Mouse (Mus musculus): ENCODE results near the gene Cers5.
A peak's percentile ranks its signal among the peaks of the same experiment; 100 is the strongest.
"Not testable (repeated sequence)": the region's sequence is repeated elsewhere in the genome, so short reads cannot be mapped to it uniquely, and the experiment has no call there.

Gene Cers5

DNA sequence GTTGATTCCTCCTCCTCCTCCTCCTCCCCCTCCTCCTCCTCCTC lies at the start of gene Cers5:
Gene Cers5, minus strand, starts transcription at position 5 of the 44 bp plus-strand sequence.
- not testable (repeated sequence) for DNase-seq (ENCODE audit: low spot score in 2 of 2)

DNA sequence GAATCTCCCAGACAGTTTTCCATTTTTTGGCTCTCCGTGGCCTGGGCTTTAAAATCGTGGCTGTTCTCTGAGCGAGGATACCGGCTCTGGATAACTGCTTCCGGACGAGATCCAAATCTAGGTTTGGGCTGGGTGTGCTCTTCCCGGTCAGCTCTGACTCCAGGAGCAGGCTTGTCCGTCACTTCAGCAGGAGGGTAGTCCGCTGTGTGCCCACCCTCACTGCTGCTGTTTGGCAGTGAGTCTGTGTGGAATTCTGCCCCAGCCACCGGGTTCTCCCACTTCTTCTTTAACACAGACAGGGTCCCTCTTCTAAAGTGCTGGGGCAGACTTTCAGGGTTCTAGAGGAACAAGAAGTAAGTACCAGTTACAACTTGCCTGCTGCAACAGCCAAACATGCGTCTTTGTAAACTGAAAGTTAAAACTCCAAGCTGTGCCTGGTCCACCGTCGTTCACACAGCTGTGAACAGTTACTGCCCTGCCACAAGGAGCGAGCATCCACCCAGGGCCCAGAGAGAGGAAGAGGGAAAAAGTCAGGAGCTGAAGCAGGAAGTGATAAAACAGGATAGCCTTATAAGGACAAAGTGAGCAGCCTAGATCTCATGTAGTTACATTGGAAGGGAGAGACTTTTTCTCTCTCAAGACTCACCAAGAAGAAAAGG lies 47.1 kb upstream of the Cers5 start:
- peak; percentile 80 to 84 for DNase-seq (ENCODE audit: low spot score in 2 of 2)

DNA sequence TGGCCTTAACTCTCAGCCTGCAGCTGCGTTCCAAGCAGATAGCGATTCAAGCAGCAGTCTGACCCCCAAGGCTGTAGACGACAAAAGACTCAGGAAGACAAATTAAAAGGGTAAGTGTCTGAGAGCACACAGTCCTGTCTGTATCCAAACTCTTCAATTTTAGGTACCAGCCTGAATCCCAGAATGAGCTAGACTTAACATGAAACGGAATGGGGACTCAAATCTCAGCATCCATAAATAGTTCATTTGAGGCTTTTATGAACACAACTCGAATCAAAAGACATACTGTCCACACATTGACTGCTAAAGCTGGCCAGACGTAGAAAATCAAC lies 46.4 kb upstream of the Cers5 start:
- no peak for DNase-seq (ENCODE audit: low spot score in 2 of 2)

DNA sequence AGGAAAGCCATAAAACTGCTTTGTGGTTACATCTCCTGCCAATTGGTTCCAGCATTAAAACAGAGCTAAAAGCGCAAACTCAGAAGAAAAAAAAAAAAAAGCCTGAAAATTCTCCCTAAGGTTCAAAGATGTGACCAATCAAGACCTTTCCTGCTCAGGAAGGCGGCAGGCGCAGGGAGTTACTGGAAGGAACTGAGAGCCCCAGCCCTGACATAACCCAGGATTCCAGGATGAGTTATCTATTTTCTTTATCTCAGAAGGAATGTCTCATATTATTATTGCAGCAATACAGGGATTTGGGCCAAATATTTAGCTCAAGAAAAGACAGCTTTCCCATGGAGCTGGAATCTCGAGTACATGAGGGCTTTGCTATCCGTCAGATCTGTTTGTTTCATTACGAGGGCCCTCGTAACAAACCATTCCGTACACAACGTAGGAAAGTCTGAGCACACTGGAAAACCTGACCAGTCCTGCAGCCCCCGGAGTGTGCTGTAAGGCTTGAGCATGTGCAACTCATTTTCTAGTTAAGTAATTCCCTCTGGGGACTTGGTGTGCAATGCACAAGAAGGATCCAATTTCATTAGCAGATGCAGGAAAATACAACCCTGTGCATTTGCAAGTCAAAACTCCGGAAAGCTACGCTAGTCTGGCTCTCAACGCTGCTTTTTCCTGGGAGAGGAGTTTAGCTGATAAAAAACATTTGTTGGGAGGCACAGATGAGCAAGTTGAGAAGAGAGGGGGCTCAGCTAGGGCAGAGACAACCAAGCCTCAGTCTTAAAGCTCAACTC lies 45.8 kb upstream of the Cers5 start:
- DNase-seq (ENCODE audit: low spot score in 2 of 2), result peak; percentile 79 to 88

DNA sequence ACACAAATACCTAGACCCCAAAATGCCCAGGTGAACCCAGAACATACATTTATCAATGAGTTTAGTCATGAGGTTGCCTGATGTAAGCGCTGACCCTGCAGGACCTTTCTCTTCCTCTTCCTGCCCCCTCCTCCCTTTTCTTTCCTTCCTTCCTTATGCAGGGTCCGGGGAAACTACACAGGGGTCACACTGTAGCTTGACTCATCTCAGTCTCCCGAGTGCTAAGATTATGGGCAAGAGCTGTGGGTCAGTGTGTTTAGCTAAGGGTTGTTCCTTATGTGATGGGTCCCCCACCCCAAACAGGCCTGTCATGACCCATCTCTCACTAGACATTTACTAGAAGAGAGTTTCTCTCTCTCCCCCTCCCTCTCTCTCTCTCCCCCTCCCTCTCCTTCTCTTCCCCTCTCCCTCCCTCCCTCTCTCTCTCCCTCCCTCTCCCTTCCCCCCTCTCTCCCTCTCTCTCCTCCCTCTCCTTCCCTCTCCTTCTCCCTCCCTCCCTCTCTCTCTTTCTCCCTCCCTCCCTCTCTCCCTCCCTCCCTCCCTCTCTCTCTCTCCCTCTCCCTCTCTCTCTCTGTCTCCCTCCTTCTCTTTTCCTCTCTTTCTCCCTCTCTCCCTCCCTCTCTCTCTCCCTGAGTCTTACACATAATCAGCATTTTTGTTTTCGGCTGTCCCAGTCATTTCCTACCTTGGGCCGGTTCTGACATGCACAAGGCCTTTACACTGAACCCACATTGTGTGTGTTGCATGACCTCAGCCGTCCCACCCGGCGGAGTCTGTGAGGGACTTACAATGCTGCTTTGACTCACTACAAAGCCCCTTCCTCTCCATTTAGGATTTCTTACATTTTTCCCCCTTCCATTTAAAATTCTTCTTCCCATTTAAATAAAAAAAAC lies 44.9 kb upstream of the Cers5 start:
- no peak for DNase-seq (ENCODE audit: low spot score in 2 of 2)

DNA sequence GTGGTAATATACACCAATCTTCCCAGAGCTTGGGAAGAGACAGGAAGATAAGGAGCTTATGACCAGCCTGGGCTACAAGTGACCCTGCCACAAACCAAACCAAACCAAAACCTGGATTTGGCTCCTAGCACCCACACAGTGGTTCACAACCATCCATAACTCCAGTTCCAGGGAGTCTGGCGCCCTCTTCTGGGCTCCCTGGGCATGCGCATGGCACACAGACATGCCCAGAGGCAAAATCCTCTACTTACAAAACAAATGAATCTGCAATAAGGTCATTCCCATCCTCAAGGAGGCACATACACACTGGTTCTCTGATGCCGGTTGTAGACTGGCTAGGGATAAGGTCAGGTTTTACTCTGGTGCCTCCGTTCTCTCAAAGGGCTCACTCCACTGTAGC lies 43.3 kb upstream of the Cers5 start:
- DNase-seq (ENCODE audit: low spot score in 2 of 2), result no peak

DNA sequence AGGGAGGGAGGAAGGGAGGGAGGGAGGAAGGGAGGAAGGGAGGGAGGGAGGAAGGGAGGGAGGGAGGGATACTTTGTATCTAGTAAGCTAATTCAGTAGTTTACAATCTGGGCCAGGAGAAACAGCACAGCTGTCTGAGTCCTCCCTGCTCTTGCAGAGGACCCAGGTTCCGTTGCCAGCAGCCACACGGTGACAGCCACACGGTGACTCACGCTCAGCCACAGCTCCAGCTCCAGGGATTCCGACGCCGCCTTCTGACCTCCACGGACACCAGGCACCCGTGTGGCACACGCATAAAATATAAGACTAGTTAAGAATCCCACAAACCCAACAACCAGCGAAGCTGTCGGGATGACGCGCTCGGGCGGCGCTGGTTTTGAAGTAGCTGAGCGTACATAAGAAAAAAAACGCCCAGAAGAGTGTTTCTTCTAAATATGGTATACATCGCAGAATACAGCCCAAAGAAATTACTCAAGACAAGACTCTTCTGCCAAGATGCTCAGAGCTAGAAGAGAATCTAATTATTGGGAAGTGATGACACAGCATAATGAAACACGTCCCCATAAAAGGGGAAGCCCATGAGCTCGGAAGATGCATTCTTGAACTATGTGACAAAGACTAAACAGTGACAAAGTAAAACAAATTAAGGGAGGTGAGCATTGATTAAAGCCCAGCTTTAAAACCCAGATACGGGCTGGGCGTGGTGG lies 42.0 kb upstream of the Cers5 start:
- peak; percentile 53 to 55 for DNase-seq (ENCODE audit: low spot score in 2 of 2)

DNA sequence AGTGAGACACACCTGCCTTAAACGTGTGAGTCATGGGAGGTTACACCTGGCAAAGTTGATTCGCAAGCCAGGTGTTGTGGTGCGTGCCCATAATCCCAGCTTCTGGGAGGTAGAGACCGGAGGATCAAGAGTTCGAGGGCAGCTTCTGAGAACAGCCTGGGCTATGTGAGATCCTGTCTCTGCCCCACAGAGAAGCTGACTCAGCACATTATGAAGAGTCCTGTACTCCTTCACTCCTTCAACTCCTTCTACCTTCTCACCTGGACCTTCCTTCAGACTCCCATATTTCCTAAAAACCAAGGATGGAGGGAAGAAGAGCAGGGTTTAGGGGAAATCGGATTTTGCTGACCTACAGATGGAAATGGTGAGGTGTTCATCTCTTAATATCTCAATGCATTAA lies 41.0 kb upstream of the Cers5 start:
- DNase-seq (ENCODE audit: low spot score in 2 of 2), result no peak

DNA sequence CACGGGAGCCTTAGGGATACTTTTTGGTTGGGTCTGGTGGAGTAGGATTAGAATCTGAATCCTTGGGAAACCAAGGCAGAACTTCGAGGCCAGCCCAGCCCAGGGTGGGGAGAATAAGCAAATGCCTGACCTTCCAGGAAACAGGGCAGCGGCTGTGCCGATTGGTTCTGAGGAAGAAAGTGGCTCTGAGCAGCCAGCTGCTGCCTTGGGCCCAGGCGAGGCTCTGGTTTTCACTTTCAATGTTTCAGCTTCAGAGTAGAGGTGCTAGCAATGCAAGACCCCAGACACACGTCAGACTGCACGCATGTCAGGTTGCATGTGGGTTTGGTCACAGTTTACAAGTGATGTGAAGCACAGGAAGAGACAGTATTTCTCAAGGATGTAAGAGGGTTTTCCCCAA lies 39.4 kb upstream of the Cers5 start:
- DNase-seq (ENCODE audit: low spot score in 2 of 2), result no peak

DNA sequence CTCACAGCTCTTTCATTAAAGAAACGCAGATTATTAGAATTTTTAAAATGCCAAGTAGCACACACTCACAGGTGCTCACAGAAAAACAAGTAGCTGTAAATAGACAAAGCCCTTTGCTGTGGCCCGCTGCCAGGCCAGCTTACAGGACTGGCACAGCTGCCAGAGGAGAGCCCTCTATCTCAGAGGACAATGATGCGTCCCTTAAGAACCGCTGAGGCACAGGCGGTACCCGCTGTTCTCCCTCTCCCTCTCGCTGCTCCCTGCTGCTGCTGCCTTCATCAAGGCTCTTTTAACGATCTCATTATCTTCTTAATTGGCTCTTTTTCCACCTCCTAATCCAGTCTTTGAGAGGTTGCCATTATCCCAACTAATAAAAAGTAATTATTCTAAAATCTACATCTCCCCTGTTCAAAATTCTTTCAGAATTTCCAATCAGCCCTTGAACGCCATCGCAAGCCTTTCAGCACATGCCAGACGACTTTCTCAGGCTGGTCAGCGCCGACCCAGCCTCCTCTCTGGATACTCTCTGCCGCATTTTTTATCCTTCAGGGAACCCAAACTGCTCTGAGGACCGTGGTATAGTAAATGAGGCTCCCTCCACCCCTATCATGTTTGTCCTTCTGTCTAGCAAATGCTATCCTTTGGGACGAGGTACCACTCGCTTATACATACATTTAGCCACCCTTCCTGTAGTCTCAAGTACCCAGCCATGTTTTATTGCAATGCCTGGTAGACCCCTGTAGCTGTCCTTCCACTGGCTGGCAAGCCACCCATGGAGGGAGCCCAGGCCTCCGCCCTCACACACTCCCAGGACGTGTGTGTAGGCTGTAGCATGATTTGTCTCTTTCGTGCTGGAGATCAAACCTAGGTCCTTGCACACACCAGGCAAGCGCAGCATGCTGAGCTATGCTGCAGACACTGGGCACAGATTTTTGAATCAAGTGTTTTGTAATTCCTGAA lies 35.4 kb upstream of the Cers5 start:
- peak in 1 of 2 experiments; percentile 46 for DNase-seq (ENCODE audit: low spot score in 2 of 2)

DNA sequence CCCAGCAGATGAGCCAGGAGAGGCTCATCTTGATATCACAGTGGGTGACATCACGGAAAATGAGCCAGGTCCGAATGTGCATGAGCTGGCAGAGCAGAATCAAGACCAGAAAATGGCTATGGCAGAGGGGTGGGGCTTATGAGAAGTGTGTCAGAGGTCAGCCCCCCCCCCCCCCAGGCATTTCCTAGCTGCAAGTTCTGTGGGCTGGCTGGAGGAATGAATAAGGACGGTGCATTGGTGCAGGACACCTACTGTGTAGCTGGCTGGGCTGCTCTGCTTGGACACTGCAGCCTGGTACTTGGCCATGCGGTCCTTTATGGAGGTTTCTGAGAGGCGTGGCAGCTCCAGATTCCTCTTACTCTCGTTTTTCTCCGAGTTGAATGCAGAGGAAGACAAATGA lies 33.5 kb upstream of the Cers5 start:
- DNase-seq (ENCODE audit: low spot score in 2 of 2), result no peak

DNA sequence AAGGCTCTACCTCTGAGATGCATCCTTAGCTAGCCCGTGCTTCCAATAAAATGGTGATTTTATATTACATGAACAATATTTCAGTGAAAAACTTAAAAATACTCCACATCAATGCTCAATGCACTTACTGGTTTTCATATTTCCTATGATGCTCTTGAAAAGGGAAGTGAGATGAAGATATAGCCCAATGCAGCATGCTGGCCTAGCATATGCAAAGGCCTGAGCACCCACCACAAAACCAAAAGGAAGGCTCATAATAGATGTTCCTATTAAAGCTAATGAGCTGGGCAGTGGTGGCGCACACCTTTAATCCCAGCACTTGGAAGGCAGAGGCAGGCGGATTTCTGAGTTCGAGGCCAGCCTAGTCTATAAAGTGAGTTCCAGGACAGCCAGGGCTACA lies 33.0 kb upstream of the Cers5 start:
- no peak for DNase-seq (ENCODE audit: low spot score in 2 of 2)

DNA sequence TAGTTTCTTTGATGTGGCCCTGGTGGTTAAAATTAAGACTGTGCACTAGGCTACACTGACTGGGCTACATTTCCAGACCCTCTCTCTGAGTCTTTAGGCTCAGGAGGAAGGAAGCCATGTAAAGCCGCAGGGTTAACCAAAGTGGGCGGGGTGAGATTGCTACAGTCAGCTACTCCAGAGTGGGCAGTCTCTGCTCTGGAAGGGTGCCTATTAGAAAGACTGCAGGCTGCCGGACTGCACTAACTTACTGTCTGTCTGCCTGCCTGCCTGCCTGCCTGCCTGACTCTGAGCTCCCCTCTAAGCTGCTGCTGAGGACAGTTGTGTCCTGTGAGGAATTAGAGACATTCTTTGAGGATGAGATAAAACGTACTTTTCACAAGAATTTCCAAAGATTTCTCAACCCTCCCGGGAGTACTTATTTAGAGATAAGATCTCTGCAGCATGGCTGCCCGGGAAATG lies 30.5 kb upstream of the Cers5 start:
- DNase-seq (ENCODE audit: low spot score in 2 of 2), result peak; percentile 52 to 66

DNA sequence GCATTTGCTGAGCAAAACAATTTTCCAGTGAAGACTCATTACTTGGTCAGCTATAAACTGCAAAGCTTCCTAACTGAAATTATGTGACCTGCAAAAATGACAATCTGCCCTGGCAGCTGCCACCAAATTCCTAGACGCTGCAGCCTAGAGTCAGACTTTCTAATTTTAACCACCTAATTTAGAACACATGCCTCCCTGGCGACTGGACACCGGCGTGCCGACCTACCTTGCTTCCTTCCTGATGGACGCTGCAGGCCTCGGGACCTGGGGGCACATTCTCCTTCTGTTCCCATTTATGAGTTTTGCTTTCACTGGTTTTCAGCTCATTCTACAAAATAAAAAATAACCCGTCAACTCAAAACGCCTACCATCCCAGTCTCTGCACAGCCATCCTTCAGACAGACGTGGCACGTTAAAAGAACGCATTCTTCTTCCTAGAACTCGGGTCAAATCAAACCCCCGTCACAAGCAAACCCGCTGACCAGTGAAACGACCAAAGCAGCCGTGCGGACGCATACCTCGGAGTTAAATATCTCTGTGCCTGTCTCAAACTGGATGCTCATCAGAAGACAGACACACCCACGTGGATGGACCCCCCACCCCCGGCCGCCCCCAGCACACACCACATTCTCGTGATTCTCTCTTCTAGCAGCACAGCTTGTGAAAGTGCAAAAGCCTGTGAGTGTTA lies 29.3 kb upstream of the Cers5 start:
- peak; percentile 40 to 44 for DNase-seq (ENCODE audit: low spot score in 2 of 2)

DNA sequence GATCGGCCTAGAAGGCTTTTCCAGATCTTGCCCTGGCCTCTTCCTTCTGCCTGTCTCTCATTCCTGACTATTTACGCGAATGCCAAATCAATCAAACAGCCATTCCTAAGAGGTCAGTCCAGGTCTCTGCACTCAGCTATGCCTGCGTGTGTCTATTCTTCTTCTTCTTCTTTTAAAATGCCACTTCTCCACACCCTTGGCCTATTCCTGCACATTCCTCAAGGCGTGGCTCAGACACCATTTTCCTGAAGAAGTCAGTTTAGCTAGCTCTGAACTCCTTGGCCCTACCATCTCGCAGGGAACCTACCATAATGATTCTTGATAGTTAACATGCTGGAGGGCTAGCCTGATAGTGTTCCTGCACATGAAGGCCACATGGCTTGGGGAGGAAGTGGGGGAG lies 27.0 kb upstream of the Cers5 start:
- DNase-seq (ENCODE audit: low spot score in 2 of 2), result no peak

DNA sequence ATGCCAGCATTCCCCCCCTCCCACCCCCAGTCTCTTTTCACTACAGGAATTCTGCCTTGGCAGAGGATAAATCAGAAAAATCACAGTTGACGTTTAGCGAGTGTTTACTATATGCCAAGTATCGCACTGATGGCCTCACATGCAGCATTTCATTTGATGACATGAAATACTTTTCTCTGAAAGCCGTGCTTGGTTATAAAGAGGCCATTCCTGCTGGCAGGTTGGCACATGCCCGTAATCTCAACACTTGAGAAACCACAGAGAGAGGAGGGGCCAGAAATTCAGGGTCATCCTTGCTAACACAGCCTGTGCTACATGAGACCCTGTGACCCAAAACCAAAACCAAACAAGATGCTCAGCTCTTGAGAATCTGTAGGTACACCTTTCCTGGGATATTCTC lies 25.2 kb upstream of the Cers5 start:
- no peak for DNase-seq (ENCODE audit: low spot score in 2 of 2)

DNA sequence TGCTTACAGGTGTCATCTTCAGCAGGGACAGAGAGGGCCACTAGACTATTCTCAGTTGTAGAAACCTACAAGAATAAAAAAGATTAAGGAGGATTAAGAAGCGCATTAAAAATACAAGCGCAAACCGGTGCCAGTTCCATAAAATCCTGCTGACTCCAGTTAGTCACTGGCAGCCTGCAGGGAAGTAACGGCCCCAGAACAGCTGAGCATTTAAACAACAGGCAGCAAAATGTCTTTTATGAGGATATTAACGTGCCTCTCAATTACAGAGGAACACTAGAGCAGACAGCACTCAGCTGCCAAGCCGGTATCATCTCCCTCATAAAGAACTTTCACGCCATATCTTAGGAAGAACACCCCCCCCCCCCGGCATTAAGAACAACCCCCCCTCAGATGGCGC lies 24.1 kb upstream of the Cers5 start:
- DNase-seq (ENCODE audit: low spot score in 2 of 2), result no peak

DNA sequence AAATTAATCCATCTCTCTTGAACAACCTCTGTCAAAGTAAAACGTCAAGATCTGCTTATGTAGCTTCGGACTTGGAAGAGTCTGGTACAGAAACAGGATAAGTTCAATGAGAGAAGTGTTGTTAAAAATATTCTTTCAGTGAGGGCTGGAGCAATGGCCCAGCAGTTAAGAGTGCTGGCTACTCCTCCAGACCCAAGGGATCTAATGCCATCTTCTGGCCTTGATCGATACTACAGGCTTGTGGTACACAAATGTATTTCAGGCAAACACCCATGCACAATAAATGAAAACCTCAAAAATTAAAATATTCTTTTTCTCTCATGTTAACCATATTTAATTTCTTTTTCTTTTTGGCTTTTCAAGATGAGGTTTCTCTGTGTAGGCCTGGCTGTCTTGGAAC lies 23.4 kb upstream of the Cers5 start:
- no peak for DNase-seq (ENCODE audit: low spot score in 2 of 2)

DNA sequence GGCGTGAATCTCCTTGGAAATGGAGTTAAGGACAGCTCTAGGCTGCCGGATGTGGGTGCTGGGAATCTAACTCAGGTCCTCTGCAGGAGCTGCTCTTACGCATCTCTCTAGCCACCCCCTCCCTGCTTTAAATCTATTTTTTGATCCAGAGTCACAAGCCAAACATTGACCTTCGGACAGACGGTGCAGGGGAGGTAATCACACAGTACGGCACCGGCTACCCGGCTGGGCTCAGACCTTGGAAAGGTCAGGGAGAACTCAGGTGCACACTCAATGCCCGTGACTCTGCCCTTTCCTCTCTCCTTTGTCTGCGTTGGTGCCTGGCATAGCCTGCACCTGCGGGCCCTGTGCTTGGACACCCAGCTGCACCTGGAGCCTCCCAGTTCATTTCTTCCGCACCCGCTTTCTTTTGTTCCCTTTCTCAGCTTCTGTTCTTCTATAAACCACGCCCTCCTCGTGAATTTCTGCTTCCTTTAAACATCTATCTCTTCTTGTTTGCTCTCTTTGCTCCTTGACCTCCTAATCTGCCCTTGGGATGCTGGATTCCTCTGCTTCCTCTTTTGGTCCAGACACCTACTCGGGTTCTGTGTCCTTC lies 19.6 kb upstream of the Cers5 start:
- DNase-seq (ENCODE audit: low spot score in 2 of 2), result no peak

DNA sequence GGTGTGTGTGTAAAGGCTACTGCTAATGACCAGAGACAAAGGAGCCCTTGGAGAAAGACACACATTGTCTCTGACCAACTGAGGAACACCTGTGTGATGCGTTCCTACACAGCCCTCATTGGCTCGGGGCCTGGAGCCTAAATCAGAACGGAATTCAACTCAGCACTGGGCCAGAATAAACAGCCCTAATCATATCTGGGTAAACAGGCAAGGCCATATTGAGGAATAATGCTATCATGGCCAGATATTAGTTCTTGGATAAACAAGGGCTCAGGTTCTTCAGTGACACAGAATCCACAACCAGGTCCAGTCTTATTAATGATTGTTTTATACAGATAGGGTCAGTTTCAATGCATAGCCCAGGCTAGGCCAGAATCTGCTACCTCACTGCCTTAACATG lies 18.3 kb upstream of the Cers5 start:
- no peak for DNase-seq (ENCODE audit: low spot score in 2 of 2)

Data from heart, adult 9 months (tissue).